Mouse (Mus musculus): Measurements from ENCODE around the gene Plekha5. TPM values are rescaled to one million over a fixed set of nuclear protein-coding genes. Genes with fewer than 3 reads are reported as not detected.

Plekha5 gene
- total RNA-seq, 1 experiment, result 26.1 TPM

- in situ Hi-C loops (cut with MboI; ENCODE audit: low sequenced_read_pairs in 2 of 2, unreplicated experiment in 2 of 2), result no loop called here
- no peak for TF ChIP-seq ZC3H11A (IDR thresholded peaks at IDR 0.05; ENCODE audit: borderline replicate concordance, low read depth, low read length)
- no peak for TF ChIP-seq MAFK (IDR thresholded peaks at IDR 0.05; ENCODE audit: insufficient read depth, low read depth, low read length)
- no peak for TF ChIP-seq ZNF384 (IDR thresholded peaks at IDR 0.05; ENCODE audit: low read depth, low read length)
- TF ChIP-seq HCFC1 (IDR thresholded peaks at IDR 0.05; ENCODE audit: borderline replicate concordance, insufficient read depth, low read length), result no peak
- no peak for TF ChIP-seq CHD2 (IDR thresholded peaks at IDR 0.05; ENCODE audit: low read depth, low read length)
- Histone ChIP-seq H3K4me1 (ENCODE audit: control insufficient read depth in 2 of 2, insufficient read depth in 2 of 2, low read length in 2 of 2, poor library complexity in 1 of 2) (no peaks in the 10 kb centered on the region; a peak in 2 of 4 replicates), H3K9ac (ENCODE audit: insufficient read depth, low read depth, low read length, poor library complexity, severe bottlenecking) (peak overlapping the region; percentile 97), H3K4me3 (ENCODE audit: insufficient read depth in 1 of 2, low read depth in 1 of 2, low read length in 2 of 2, poor library complexity in 1 of 2, severe bottlenecking in 1 of 2) (peak overlapping the region; percentile 65 to 100), H3K36me3 (ENCODE audit: control insufficient read depth, insufficient read depth, low read length, poor library complexity, severe bottlenecking) (peaks cover 4% of the 10 kb centered on the region), H3K9me3 (ENCODE audit: control insufficient read depth, insufficient read depth, low read depth, low read length) (no peaks in the 10 kb centered on the region), H3K27ac (ENCODE audit: insufficient read depth, low read depth, low read length, poor library complexity, severe bottlenecking) (peak overlapping the region; percentile 27; the same call in 1 of the 2 replicates)
- DNase-seq (ENCODE audit: low read depth, low spot score), result no peak
Observed at GRCm38 (mm10) chr6:140423041-140423845, 611 bp upstream of the Plekha5 start.

- DNase-seq (ENCODE audit: low read depth, low spot score), result no peak
- peak overlapping the region; percentile 97 for H3K9ac ChIP-seq (ENCODE audit: insufficient read depth, low read depth, low read length, poor library complexity, severe bottlenecking)
- no peaks in the 10 kb centered on the region; a peak in 2 of 4 replicates for H3K4me1 ChIP-seq (ENCODE audit: control insufficient read depth in 2 of 2, insufficient read depth in 2 of 2, low read length in 2 of 2, poor library complexity in 1 of 2)
- H3K9me3 ChIP-seq (ENCODE audit: control insufficient read depth, insufficient read depth, low read depth, low read length), result no peaks in the 10 kb centered on the region
- in situ Hi-C loops (cut with MboI; ENCODE audit: low sequenced_read_pairs in 2 of 2, unreplicated experiment in 2 of 2), result no loop called here
- no peak for TF ChIP-seq MAFK (IDR thresholded peaks at IDR 0.05; ENCODE audit: insufficient read depth, low read depth, low read length)
- TF ChIP-seq ZNF384 (IDR thresholded peaks at IDR 0.05; ENCODE audit: low read depth, low read length), result no peak
- no peak for TF ChIP-seq CHD2 (IDR thresholded peaks at IDR 0.05; ENCODE audit: low read depth, low read length)
- TF ChIP-seq ZC3H11A (IDR thresholded peaks at IDR 0.05; ENCODE audit: borderline replicate concordance, low read depth, low read length), result no peak
- no peak for TF ChIP-seq HCFC1 (IDR thresholded peaks at IDR 0.05; ENCODE audit: borderline replicate concordance, insufficient read depth, low read length)
- H3K4me3 ChIP-seq (ENCODE audit: insufficient read depth in 1 of 2, low read depth in 1 of 2, low read length in 2 of 2, poor library complexity in 1 of 2, severe bottlenecking in 1 of 2), result peak overlapping the region; percentile 84 to 100
- peaks cover 9% of the 10 kb centered on the region for H3K36me3 ChIP-seq (ENCODE audit: control insufficient read depth, insufficient read depth, low read length, poor library complexity, severe bottlenecking)
- H3K27ac ChIP-seq (ENCODE audit: insufficient read depth, low read depth, low read length, poor library complexity, severe bottlenecking), result peak overlapping the region; percentile 27
Observed at GRCm38 (mm10) chr6:140424201-140424990, 542 bp downstream of the Plekha5 start.

- Histone ChIP-seq H3K36me3 (ENCODE audit: control insufficient read depth, insufficient read depth, low read length, poor library complexity, severe bottlenecking) (peaks cover 9% of the 10 kb centered on the region), H3K9ac (ENCODE audit: insufficient read depth, low read depth, low read length, poor library complexity, severe bottlenecking) (peak overlapping the region; percentile 97), H3K4me1 (ENCODE audit: control insufficient read depth in 2 of 2, insufficient read depth in 2 of 2, low read length in 2 of 2, poor library complexity in 1 of 2) (no peaks in the 10 kb centered on the region; a peak in 2 of 4 replicates), H3K9me3 (ENCODE audit: control insufficient read depth, insufficient read depth, low read depth, low read length) (no peaks in the 10 kb centered on the region), H3K4me3 (ENCODE audit: insufficient read depth in 1 of 2, low read depth in 1 of 2, low read length in 2 of 2, poor library complexity in 1 of 2, severe bottlenecking in 1 of 2) (peak overlapping the region; percentile 84 to 100), H3K27ac (ENCODE audit: insufficient read depth, low read depth, low read length, poor library complexity, severe bottlenecking) (no peak overlapping the region)
- TF ChIP-seq ZNF384 (IDR thresholded peaks at IDR 0.05; ENCODE audit: low read depth, low read length) (no peak), ZC3H11A (IDR thresholded peaks at IDR 0.05; ENCODE audit: borderline replicate concordance, low read depth, low read length) (no peak), HCFC1 (IDR thresholded peaks at IDR 0.05; ENCODE audit: borderline replicate concordance, insufficient read depth, low read length) (no peak), MAFK (IDR thresholded peaks at IDR 0.05; ENCODE audit: insufficient read depth, low read depth, low read length) (no peak), CHD2 (IDR thresholded peaks at IDR 0.05; ENCODE audit: low read depth, low read length) (no peak)
- in situ Hi-C loops (cut with MboI; ENCODE audit: low sequenced_read_pairs in 2 of 2, unreplicated experiment in 2 of 2), result no loop called here
- peak; percentile 15 for DNase-seq (ENCODE audit: low read depth, low spot score)
Observed at GRCm38 (mm10) chr6:140424991-140425361, 1.1 kb downstream of the Plekha5 start.

DNA sequence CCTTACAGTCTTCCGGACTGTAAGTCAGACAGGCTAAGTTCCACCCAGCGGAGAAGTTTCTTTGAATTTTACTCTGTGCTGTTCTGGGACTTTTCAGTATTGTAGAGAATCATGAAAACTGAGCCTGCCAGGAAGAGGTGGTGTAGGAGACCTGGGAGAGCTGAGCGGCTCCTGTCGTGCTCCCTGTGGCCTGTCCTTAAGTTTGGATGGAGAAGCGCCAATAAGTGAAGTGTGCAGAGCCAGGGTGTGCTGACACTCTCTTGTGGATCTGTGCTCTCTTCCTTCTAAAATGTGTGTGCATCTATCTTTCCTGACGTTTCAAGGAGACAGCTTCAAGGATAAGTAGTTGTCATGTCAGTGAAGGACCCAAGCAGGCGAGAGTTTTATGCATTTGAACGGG, 5.4 kb downstream of the Plekha5 start:
- H3K9ac ChIP-seq (ENCODE audit: insufficient read depth, low read depth, low read length, poor library complexity, severe bottlenecking), result no peak overlapping the region
- H3K4me1 ChIP-seq (ENCODE audit: control insufficient read depth in 2 of 2, insufficient read depth in 2 of 2, low read length in 2 of 2, poor library complexity in 1 of 2), result no peaks in the 10 kb centered on the region; a peak in 2 of 4 replicates
- H3K4me3 ChIP-seq (ENCODE audit: insufficient read depth in 1 of 2, low read depth in 1 of 2, low read length in 2 of 2, poor library complexity in 1 of 2, severe bottlenecking in 1 of 2), result no peak overlapping the region
- in situ Hi-C loops (cut with MboI; ENCODE audit: low sequenced_read_pairs in 2 of 2, unreplicated experiment in 2 of 2), result no loop called here
- no peak overlapping the region for H3K27ac ChIP-seq (ENCODE audit: insufficient read depth, low read depth, low read length, poor library complexity, severe bottlenecking)
- DNase-seq (ENCODE audit: low read depth, low spot score), result no peak
- H3K9me3 ChIP-seq (ENCODE audit: control insufficient read depth, insufficient read depth, low read depth, low read length), result no peaks in the 10 kb centered on the region
- H3K36me3 ChIP-seq (ENCODE audit: control insufficient read depth, insufficient read depth, low read length, poor library complexity, severe bottlenecking), result peaks cover 11% of the 10 kb centered on the region
- TF ChIP-seq ZC3H11A (IDR thresholded peaks at IDR 0.05; ENCODE audit: borderline replicate concordance, low read depth, low read length) (no peak), MAFK (IDR thresholded peaks at IDR 0.05; ENCODE audit: insufficient read depth, low read depth, low read length) (no peak), HCFC1 (IDR thresholded peaks at IDR 0.05; ENCODE audit: borderline replicate concordance, insufficient read depth, low read length) (no peak), ZNF384 (IDR thresholded peaks at IDR 0.05; ENCODE audit: low read depth, low read length) (no peak)

Data from ES-E14 (cell line).